Mouse (Mus musculus) midbrain, embryonic 14.5 days (tissue): ENCODE results near the gene Baz2a. TPM values are rescaled to one million over a fixed set of nuclear protein-coding genes. Genes with fewer than 3 reads are reported as not detected.

ENCODE experiments used
- ATAC-seq: fragments of 200-750 bp; cut with Nextera tagmentation; 2 replicates; pipeline ENCODE4 v1.8.0; 2017; ENCODE audit warnings: moderate number of reproducible peaks, moderate library complexity; ENCODE audit not compliant: low FRiP score, low TSS enrichment
- DNase-seq: peaks from one replicate; pipeline ENCODE4 v3.0.0-alpha.2; 2015
- H3K27ac ChIP-seq: fragments of 300-500 bp; sonication (generic); replicated peaks from 2 replicates; pipeline ENCODE4 v1.5.1; 2014; ENCODE audit warnings: mild to moderate bottlenecking, low read depth, low read length, moderate library complexity
- H3K27me3 ChIP-seq: fragments of 300-500 bp; sonication (generic); 2 replicates; pipeline ENCODE4 v1.6.1; 2014; ENCODE audit warnings: low read length, control low read depth, mixed read lengths; ENCODE audit not compliant: control insufficient read depth, insufficient read depth
- H3K36me3 ChIP-seq: fragments of 300-500 bp; sonication (generic); 2 replicates; pipeline ENCODE4 v1.6.1; 2014; ENCODE audit warnings: low read length, control low read depth; ENCODE audit not compliant: control insufficient read depth, insufficient read depth
- H3K4me1 ChIP-seq: fragments of 300-500 bp; sonication (generic); 2 replicates; pipeline ENCODE4 v1.6.1; 2014; ENCODE audit warnings: mild to moderate bottlenecking, antibody characterized with exemption, low read length, control low read depth; ENCODE audit not compliant: control insufficient read depth, insufficient read depth
- H3K4me2 ChIP-seq: fragments of 300-500 bp; sonication (generic); 2 replicates; pipeline ENCODE4 v1.6.1; 2014; ENCODE audit warnings: mild to moderate bottlenecking, low read length, moderate library complexity
- H3K4me3 ChIP-seq: fragments of 300-500 bp; sonication (generic); replicated peaks from 2 replicates; pipeline ENCODE4 v1.5.1; 2014; ENCODE audit warnings: low read depth, low read length
- H3K9ac ChIP-seq: fragments of 300-500 bp; sonication (generic); replicated peaks from 2 replicates; pipeline ENCODE4 v1.6.1; 2014; ENCODE audit warnings: mild to moderate bottlenecking, low read length, moderate library complexity
- H3K9me3 ChIP-seq: fragments of 300-500 bp; sonication (generic); 2 replicates; pipeline ENCODE4 v1.6.1; 2016; ENCODE audit warnings: low read length, control low read depth, mixed read lengths; ENCODE audit not compliant: control insufficient read depth
- WGBS: fragments of 180-500 bp; shearing (Covaris S2); extraction: QIAGEN DNeasy Blood & Tissue Kit; methylation state at CpG from one replicate; pipeline ENCODE4 v1.1.7; 2014; 5-methylcytosine and 5-hydroxymethylcytosine counted together
- polyA plus RNA-seq: library from polyadenylated mRNA; unstranded; fragments of >200 nt; fragmentation: Nextera tagmentation; extraction: Ambion mirVana; gene quantifications from 2 replicates; pipeline ENCODE4 v1.2.1, GENCODE M21; 2014

Gene Baz2a
- 14.8 and 19.4 TPM in 2 replicates for polyA plus RNA-seq

DNA sequence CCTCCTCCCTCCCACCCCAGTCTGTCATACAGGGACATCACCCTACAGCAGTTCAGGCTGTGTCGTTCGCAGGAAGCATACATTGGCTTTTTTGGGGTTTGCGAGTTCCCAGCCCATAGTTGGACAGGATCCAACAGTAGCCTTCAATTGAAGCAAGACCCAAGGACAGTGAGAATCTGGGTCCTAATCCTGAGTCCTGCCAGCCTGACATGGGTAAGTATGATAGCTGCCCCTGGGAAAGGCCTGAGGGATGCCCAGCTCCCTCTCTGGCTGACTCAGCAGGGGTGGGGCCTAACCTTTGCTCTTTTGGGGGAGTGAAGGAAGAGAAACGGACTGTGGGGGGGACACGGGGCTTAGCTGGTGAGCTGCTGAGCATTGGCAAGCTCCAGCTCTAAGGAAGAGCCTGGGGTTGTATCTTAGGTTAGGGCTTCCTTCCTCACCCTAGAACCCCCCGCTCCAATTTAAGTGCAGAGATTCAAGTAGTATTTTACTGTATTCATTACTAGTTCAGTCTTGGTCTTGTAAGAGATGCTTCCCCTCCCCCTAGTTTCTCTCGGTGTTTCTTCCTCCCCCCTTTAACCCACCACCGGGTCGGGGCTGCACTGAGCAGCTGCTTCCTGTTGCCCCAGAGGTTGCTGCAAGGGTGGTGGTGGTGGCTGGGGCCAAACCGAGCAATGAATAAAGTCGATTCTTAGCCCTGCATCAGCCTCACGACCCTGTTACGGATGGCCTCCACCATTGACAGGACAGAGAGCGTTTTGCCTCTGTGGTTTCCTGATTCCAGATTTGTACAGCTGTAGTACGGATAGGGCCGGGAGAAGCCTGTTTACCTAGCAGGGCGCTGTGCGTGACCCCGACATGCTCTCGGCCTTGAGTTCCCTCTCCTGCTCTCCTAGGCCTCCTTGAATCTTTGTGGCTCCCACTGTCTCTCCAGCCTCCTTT lies at the start of gene Baz2a:
Baz2a (plus strand) TSS at position 14 of the 942 bp plus-strand sequence.
- no peaks in the 10 kb centered on the region for H3K9me3 ChIP-seq
- under 1% methylated on average over 20 of the region's 20 CpGs for WGBS
- H3K27ac ChIP-seq = peak within 1 kb of the TSS; percentile 89
- no peak for ATAC-seq
- peak within 1 kb of the TSS; percentile 75 for H3K4me3 ChIP-seq
- peak; percentile 51 for DNase-seq
- peak within 1 kb of the TSS; percentile 77 for H3K9ac ChIP-seq
- H3K36me3 ChIP-seq = peaks cover 41% of the 10 kb centered on the region
- peak within 1 kb of the TSS; percentile 91 for H3K4me2 ChIP-seq
- H3K27me3 ChIP-seq = no peaks in the 10 kb centered on the region
- H3K4me1 ChIP-seq = peaks cover 30% of the 10 kb centered on the region

DNA sequence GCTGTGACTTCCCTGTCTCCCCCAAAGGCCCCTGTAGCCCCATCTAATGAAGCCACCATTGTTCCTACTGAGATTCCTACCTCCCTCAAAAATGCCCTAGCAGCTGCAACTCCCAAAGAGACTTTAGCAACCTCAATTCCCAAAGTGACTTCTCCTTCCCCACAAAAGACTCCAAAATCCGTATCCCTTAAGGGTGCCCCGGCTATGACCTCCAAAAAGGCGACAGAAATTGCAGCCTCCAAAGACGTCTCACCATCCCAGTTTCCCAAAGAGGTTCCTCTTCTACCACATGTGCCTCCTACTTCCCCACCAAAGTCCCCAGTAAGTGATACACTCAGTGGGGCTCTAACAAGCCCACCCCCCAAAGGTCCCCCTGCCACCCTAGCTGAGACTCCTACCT lies 49.7 kb upstream of the Baz2a start:
- no peak overlapping the region for H3K9ac ChIP-seq
- no peak for DNase-seq
- 86% methylated on average over 4 of the region's 4 CpGs for WGBS
- H3K4me1 ChIP-seq = peaks cover 9% of the 10 kb centered on the region
- H3K27me3 ChIP-seq = no peaks in the 10 kb centered on the region
- H3K4me3 ChIP-seq = no peak overlapping the region
- H3K36me3 ChIP-seq = peaks cover 73% of the 10 kb centered on the region
- no peak for ATAC-seq
- no peak overlapping the region for H3K4me2 ChIP-seq
- no peak overlapping the region for H3K27ac ChIP-seq
- H3K9me3 ChIP-seq = no peaks in the 10 kb centered on the region

DNA sequence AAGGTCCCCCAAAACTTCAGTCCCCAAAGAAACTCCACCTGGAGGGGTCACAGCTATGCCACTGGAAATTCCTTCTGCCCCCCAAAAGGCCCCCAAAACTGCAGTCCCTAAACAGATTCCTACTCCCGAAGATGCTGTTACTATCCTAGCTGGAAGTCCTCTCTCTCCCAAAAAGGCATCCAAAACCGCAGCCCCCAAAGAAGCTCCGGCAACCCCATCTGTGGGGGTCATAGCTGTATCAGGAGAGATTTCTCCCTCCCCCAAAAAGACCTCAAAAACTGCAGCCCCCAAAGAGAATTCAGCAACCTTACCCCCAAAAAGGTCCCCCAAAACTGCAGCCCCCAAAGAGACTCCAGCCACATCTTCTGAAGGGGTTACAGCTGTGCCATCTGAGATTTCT lies 48.9 kb upstream of the Baz2a start:
- Histone ChIP-seq H3K9me3 (no peaks in the 10 kb centered on the region), H3K4me1 (peaks cover under 1% of the 10 kb centered on the region), H3K36me3 (peaks cover 79% of the 10 kb centered on the region), H3K4me2 (no peak overlapping the region), H3K9ac (no peak overlapping the region), H3K27me3 (no peaks in the 10 kb centered on the region), H3K4me3 (no peak overlapping the region), H3K27ac (no peak overlapping the region)
- DNase-seq = no peak
- 91% methylated on average over 3 of the region's 3 CpGs for WGBS
- ATAC-seq = no peak

DNA sequence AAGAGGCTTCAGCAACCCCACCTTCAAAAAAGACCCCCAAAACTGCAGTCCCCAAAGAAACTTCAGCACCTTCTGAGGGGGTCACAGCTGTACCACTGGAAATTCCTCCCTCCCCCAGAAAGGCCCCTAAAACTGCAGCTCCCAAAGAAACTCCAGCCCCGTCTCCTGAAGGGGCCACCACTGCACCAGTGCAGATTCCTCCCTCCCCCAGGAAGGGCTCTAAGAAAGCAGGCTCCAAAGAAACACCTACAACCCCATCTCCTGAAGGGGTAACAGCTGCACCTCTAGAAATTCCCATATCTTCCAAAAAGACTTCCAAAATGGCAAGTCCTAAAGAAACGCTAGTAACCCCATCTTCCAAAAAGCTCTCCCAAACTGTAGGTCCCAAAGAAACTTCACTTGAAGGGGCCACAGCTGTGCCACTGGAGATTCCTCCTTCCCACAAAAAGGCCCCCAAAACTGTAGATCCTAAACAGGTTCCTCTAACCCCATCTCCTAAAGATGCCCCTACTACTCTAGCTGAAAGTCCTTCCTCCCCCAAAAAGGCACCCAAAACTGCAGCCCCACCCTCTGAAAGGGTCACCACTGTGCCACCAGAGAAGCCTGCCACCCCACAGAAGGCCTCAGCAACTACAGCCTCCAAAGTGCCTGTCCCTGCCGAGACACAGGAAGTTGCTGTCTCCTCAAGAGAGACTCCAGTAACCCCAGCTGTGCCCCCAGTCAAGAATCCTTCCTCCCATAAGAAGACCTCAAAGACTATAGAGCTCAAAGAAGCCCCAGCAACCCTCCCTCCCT lies 48.1 kb upstream of the Baz2a start:
- Histone ChIP-seq H3K36me3 (peaks cover 87% of the 10 kb centered on the region), H3K9me3 (no peaks in the 10 kb centered on the region), H3K27me3 (no peaks in the 10 kb centered on the region), H3K27ac (no peak overlapping the region), H3K4me2 (no peak overlapping the region), H3K4me1 (no peaks in the 10 kb centered on the region), H3K9ac (no peak overlapping the region), H3K4me3 (no peak overlapping the region)
- DNase-seq = no peak
- 80% methylated on average over 3 of the region's 3 CpGs for WGBS
- no peak for ATAC-seq

DNA sequence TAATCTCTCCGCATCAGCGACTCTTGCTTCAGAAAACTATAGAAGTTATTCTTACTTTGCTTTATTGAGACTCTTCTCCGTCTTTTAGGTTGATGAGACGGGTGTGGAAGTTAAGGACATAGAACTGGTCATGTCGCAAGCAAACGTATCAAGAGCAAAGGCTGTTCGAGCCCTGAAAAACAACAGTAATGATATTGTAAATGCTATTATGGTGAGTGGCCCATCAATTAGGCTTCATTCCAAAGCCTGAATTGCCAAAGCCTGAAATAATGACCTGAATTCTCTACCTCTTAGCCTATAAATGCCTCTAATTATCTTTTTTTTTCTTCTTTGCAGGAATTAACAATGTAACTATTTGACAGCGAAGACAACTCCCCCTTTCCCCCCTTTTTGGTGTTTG lies 43.2 kb upstream of the Baz2a start:
- no peak for ATAC-seq
- Histone ChIP-seq H3K27me3 (no peaks in the 10 kb centered on the region), H3K36me3 (peaks cover 76% of the 10 kb centered on the region), H3K4me1 (no peaks in the 10 kb centered on the region), H3K27ac (no peak overlapping the region), H3K4me2 (no peak overlapping the region), H3K9me3 (no peaks in the 10 kb centered on the region), H3K9ac (no peak overlapping the region), H3K4me3 (no peak overlapping the region)
- no peak for DNase-seq
- 96% methylated on average over 8 of the region's 8 CpGs for WGBS

DNA sequence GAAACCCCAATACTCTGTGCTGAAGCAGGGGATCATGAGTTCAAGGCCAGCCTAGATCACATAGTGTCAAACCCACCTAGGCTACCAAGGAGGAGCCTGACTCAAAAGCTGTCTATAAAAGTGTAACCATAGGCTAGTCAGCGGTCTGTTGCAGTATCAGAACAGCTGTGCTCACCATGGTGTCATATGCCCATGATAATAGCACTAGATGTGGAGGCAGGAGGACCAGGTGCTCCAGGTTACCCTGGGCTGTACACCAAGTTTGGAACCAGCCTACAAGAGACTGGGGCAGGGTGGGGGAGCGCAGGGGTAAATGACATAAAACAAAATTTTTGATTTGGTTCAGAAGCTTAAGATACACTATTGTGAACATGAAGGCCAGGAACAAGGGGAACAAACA lies 41.6 kb upstream of the Baz2a start:
- Histone ChIP-seq H3K27ac (no peak overlapping the region), H3K36me3 (peaks cover 60% of the 10 kb centered on the region), H3K4me1 (no peaks in the 10 kb centered on the region), H3K4me2 (no peak overlapping the region), H3K9me3 (no peaks in the 10 kb centered on the region), H3K27me3 (no peaks in the 10 kb centered on the region), H3K9ac (no peak overlapping the region), H3K4me3 (no peak overlapping the region)
- DNase-seq (no peak), ATAC-seq (no peak)
- 97% methylated on average over 2 of the region's 2 CpGs for WGBS

DNA sequence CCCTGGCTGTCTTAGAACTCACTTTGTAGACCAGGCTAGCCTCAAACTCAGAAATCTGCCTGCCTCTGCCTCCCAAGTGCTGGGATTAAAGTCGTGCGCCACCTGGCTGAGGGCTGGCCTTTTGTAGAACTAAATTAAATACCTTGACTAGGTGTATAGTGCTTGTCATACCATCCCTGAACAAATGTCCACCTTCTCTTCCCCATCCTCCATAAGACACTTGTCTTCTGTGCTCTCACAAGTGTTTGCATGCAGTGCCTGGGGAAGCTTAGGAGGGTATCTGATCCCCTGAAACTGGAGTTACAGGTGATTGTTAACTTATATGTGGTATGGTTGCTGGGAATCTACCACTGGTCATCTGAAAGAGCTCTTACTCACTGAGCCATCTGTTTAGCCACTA lies 41.0 kb upstream of the Baz2a start:
- H3K4me2 ChIP-seq = no peak overlapping the region
- no peaks in the 10 kb centered on the region for H3K9me3 ChIP-seq
- WGBS = 85% methylated on average over 2 of the region's 2 CpGs
- ATAC-seq (no peak), DNase-seq (no peak)
- no peaks in the 10 kb centered on the region for H3K27me3 ChIP-seq
- no peaks in the 10 kb centered on the region for H3K4me1 ChIP-seq
- no peak overlapping the region for H3K9ac ChIP-seq
- H3K4me3 ChIP-seq = no peak overlapping the region
- H3K27ac ChIP-seq = no peak overlapping the region
- H3K36me3 ChIP-seq = peaks cover 55% of the 10 kb centered on the region

DNA sequence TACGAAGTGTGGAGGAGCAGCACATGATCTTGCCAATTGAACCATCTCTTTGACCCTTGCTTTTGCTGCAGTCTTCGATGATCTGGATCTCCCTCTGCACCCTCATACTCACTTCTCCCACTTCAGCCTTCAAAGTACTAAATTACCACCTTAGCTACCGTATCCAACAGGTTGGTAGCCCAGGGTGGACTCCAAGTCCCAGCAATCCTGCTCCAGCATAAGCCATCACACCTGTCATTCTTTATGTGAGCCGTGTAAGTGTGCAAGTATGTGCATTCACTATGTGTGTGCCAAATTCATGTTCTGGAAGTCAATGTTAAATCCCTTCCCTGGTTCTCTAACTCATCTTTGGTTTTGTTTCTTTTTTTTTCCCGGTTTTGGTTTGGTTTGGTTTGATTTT lies 39.8 kb upstream of the Baz2a start:
- no peak overlapping the region for H3K4me3 ChIP-seq
- no peaks in the 10 kb centered on the region for H3K27me3 ChIP-seq
- H3K27ac ChIP-seq = no peak overlapping the region
- no peaks in the 10 kb centered on the region for H3K9me3 ChIP-seq
- H3K4me2 ChIP-seq = no peak overlapping the region
- no peak for DNase-seq
- ATAC-seq = no peak
- H3K36me3 ChIP-seq = peaks cover 44% of the 10 kb centered on the region
- H3K4me1 ChIP-seq = no peaks in the 10 kb centered on the region
- no peak overlapping the region for H3K9ac ChIP-seq
- 97% methylated on average over 5 of the region's 5 CpGs for WGBS
